Mouse (Mus musculus) cerebellum, adult 9-10 months (tissue): Measurements from ENCODE around the gene Skor1.

ENCODE experiments used
- DNase-seq: peaks from one replicate; pipeline ENCODE4 v3.0.0; 2022

Gene Skor1

DNA sequence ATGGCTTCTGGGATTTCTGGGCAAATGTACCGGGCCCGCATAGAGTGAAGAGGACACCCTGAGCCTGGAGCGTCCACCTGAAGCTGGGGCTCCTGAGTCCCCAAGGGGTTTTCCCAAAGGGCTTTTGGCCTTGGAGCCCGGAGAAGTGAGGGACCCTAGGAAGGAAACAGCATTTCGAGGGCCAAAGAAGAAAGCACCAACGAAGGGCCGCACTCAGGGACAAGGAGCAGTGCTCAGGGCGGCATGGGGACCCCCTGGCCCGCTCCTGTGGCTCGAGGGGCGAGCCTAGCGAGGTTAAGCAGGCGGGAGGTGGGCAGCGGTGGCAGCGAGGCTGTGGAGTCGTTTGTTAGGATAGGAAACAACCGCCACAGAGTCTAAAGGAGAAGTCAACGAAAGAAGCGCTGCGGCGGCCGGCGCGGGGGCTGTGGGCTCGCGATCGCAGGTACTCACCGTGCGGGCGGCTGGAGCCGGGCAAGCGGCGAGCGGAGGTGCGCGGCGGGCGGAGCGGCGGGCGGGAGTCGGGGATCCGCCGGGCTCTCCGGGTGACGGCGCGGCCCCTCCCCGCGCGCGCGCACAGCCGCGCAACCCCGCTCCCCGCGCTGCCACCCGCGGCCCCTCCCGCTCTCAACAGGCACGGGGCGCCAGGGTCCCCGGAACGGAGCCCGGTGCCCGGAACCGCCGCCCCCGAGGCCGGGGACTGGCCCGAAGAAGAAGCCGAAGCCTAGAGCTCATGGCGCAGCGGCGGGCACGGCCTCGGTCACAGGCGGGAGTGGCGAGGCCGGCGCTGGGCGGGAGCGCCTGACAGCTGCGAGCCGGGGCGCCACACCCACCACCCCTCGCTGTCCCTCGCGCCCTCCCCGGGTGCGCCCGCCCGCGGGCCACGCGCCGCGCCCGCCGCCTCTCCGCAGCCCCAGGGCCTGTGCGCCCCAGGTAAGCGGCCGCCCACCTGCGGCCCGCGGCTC is at the start of gene Skor1:
TSS of gene Skor1 (minus strand) at position 552 of the 962 bp plus-strand sequence.
- no peak for DNase-seq

DNA sequence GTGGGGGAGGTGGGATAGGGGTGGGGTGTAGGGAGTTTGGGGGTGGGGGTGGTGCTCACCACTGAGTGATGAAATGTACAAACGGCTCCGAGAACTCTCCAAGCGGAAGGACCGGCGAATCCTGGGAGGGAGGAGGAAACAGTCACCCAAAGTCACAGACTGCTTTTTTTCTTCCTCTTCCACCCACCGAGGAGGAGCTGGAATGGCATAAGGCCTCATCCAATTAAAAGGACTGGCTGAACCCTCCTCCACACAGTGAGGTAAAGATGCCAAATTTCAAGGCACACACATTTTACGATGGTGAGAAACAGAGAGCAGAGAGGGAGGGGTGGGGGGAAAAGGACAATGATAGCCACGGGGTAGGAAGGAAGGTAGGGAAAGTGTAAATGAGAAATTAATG is 48.5 kb upstream of the Skor1 start:
- no peak for DNase-seq

GRCm38 (mm10) chr9:63196114-63196682 is 47.4 kb upstream of the Skor1 start:
- no peak for DNase-seq

- no peak for DNase-seq
These were observed 46.8 kb upstream of the Skor1 start for GRCm38 (mm10) chr9:63195523-63195922.

DNA sequence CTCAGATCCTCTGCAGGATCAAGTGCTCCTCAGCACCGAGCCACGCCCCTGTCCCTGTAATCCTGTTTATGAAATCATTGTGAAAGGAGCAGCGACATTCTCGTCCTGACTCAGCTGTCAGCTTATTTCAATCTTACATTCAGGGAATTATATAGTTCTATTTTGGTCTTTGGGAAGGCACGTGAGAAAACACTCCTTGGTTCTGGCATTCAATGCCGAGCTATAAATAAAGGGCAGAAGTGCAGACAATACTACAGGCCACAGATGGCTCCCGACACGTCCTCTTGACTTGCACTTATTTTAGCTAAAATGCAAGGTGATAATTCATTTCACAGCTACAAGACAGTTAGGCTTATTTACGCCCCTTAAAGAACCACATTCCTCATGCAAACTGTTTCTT is 46.0 kb upstream of the Skor1 start:
- no peak for DNase-seq

GRCm38 (mm10) chr9:63192809-63193208 is 44.0 kb upstream of the Skor1 start:
- no peak for DNase-seq

DNA sequence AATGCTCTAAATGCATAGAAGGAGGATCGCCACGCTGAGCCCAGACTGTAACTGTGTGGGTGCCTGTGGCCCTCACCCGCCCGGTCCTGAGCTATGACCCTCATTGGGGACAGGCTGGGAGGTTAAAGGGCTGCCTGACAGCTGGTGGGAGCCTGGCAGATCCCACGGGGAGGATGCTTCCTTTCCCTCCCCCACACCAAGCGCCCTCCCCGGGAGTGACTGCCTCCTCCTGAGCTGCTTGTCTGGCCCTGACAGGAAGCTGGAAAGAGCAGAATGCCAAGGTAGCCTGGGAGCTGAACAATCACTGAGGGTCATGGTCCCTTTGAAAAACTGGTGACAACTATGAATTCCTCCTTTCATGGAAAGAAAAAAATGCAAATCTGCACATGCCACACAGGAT is 38.5 kb upstream of the Skor1 start:
- DNase-seq: no peak

- DNase-seq: no peak
These were observed 36.5 kb upstream of the Skor1 start for GRCm38 (mm10) chr9:63185249-63185648.

DNA sequence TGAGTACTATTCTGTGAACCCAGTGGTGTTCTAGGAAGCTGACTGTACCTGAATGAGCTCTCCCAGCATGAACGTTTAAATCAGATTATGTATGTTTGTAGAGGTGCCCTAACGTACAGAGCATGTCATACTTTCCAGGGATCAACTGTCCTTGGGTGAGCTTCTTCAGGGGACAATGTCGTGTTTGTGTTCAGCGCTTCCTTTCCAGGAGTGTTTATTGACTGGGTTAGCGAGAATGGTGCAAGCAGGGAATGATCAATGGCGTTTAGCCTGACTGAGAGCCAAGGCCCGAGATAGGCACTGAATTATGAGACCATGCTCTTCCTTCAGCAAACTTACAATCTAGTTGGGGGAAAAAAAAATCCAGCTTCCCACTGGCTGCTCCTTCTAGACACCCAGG is 35.1 kb upstream of the Skor1 start:
- DNase-seq: no peak

DNA sequence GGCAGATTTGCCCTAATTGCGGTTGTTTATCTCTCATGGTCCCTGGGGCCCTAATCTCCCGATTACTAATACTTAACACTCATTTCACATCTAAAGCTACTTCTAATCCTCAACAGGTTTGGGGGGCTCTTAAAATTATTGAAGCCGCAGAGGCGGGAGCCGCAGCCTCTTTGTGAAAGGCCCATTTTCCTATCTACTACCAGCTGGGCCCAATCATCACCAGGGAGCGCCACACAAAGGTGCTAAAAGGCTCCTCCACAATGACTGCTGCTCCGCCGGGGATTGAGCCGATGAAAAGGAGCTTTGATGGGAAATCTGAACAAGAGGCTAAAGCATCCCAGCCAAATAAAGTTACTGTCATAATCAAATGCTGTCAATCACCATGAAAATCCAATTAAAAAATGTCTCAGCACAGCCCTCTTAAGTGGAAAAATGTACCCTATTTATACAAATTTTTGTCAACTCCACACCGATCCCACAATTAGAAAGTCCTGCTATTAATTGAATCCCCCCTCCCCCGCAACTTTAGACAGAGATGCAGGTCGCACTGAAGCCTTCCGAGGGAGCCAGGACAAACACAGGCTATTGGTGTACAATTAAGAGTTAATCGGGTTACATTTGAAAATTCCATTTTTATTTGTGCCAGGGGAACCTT is 33.7 kb upstream of the Skor1 start:
- DNase-seq: no peak

GRCm38 (mm10) chr9:63181337-63182178 is 32.8 kb upstream of the Skor1 start:
- no peak for DNase-seq

DNA sequence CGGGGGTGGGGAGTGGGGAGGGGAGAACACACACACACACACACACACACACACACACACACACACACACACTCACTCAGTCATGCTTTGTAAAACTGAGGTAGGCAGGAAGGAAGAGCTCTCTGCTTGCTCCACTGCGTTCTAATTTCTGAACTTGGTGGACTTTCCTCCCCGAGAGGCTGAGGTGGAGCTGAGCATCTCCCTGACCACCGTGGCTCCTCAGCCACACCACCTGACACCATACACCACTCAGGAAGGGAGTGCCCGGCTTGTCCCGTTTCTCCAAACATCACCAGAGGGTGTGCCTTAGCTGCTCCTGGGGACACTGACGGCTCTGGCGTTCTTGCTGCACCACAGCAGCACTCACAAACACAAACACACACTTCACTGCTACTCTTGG is 29.5 kb upstream of the Skor1 start:
- DNase-seq: no peak

DNA sequence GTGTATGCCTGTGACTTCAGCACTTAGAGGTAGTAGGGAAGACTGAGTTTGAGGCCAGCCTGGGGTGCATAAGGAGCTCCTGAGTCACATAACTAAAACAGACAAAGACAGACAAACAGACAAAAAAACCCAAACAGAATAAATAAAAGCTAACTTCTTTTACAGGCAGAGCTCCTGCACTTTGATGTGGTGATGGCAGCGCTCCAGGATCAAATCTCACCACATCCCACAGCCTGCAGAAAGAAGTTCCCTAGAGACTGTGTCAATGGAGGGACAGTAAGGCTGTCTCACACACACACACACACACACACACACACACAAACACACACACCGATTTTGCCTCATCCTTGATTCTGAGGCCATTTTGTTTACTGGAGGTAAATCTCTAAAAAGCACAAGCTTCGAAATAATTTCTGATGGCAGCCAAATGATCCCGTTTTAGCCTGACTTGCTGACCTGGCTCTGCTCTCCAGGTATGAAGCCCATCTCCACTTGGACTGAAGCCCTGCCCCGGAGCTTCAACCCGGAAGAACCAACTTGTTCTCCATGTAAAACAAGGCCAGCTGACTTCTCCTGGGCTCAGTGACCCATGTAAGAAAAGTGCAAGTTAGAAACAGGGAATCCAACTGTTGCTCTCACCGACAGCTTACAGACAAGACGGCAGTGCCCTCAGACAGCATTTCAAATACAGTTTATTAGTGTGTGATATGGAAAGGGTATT is 25.4 kb upstream of the Skor1 start:
- DNase-seq: no peak

GRCm38 (mm10) chr9:63171951-63172350 is 23.2 kb upstream of the Skor1 start:
- no peak for DNase-seq

GRCm38 (mm10) chr9:63169127-63169526 is 20.4 kb upstream of the Skor1 start:
- no peak for DNase-seq

DNA sequence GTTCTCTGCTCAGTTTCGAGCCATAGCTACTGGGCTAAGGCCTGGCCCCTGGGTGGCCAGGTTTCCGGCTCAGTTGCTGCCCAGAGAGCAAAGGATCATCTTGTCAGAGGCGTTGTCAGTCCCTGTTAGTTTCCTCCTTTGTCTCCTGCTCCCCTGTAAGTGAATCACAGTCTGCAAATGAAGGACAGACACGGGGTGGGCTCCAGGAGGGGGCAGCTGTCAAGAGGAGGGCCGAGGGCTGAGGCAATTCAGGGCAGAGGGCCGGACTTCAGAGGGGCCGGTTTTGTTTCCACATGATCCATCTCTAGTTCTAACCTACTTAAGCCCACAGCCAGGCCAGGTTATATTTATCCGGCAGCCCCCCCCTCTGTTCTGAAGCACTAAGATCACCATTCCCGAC is 16.3 kb upstream of the Skor1 start:
- no peak for DNase-seq

DNA sequence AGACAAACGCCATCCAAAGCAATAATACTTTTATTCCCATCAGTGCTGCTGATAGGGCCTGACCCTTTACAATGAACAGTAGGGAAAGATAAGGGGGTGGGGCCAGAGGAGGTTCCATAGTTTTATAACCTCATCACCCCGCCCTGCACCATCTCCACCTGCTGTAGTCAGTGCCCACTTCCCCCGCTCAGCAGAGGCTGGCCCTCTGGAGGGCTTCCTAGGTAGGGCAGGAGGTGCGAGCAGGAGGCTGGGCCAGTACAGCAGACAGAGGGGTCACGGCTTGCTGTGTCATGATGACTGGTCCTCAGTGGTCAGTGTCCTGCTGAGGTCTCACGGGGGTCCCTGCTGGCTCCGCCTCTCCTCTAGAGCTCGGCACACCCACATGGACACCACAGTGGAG is 15.0 kb upstream of the Skor1 start:
- DNase-seq: no peak

- DNase-seq: no peak
These were observed 3.2 kb upstream of the Skor1 start for GRCm38 (mm10) chr9:63151949-63152348.

DNA sequence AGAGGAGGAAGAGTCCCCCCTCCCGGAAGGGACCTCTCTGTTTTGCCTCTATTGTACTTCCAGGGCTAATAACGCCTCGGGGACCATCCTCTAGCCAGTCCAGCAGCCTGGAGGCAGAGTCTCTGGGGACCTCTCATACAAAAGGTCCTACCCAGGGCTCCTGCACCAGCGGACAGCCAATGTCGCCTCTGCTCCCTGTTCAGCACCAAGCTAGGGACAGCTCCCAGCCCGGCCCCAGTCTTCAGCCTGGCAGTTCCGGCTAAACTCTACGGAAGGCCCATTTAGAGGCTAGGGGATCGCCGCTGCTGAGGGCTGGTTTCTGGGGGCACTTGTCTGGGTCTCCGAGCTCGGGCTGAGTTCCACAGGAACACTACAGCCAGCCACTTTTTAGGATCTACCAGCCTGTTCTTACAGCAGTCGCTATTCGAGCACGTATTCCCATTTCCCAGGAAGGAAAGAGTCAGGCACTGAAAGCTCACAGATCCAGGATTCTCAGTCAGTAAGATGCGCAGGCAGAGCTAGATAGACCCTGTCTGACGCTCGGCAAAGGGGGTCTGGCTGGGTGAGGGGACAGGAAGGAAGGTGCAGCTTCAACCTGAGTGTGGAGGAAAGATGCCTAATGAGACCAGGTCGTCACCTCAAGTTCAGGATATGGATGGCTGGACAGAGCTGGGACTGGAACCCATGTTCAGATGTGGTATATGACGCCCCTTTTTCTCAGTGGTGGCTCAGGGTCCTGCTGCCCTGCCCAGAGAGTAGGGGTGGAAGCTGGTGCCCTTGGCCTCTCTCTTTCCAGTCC is 2.5 kb upstream of the Skor1 start:
- no peak for DNase-seq

DNA sequence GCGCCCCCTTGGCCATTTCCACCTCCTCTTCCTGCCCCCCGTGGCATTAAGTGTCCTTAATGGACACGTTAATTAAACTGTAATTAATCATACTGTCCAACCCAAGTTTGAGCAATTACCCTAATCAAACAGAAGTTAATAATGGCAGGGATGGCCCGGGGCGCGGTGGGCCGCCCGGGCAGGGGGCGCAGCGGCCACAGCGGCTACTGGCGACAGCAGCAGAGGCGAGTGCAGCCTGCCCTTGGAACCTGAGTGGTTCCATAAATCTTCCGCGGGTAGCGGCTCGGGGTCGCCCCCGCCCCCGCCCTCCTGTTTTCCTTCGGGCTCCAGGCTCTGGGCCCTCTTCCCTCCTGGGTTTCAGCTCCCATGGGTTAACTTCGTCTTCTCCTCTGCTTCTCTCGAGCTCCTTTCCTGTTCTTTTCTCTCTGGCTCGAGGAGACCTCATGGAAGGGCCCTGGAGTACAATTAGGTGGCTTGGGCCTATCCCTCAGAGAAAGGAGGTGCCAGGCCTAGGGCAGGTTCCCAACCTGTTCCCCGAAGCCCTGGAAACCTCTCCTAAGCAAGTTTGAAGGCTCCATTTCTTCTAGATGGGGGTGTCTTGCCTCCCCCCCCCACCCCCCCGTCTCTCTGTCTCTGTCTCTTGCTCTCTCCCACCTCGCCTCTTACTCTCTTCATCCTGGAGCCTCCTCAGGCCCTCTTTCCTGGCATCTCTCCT is 1.5 kb upstream of the Skor1 start:
- DNase-seq: no peak

DNA sequence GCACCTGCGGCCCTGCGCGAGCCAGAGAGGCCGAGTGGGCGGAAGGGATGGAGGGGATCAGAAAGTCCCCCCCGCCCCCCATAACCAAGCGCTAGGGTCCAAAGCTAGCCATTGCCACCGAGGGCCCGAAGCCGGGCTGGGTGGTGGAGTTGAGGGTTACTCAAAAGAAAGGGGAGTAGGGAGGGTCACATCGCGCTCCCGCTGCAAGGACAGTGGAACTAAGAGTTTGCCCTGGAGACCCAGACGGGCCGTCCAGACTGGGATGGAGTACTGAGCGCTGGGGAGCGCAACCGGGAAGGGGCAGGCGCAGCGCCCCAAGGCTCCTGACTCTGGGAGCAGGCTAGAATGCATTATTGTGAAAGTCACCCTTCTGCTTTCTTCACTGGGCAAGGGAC is 608 bp upstream of the Skor1 start:
- no peak for DNase-seq
